Mouse (Mus musculus) lung, embryonic 16.5 days (tissue): ENCODE data around the gene Kcng3. TPM values are rescaled to one million over a fixed set of nuclear protein-coding genes. Genes with fewer than 3 reads are reported as not detected.

Source experiments
- ATAC-seq: fragments of 200-750 bp; cut with Nextera tagmentation; 2 replicates; pipeline ENCODE4 v1.8.0; 2017; ENCODE audit warnings: low read depth, mild to moderate bottlenecking, moderate library complexity
- H3K27ac ChIP-seq: fragments of 300-500 bp; sonication (generic); 2 replicates; pipeline ENCODE4 v1.5.1; 2014; ENCODE audit warnings: mild to moderate bottlenecking, control low read depth, low read length
- H3K27me3 ChIP-seq: fragments of 300-500 bp; sonication (generic); 2 replicates; pipeline ENCODE4 v1.6.1; 2014; ENCODE audit warnings: low read depth, low read length, mixed read lengths; ENCODE audit not compliant: control insufficient read depth, insufficient read depth
- H3K36me3 ChIP-seq: fragments of 300-500 bp; sonication (generic); 2 replicates; pipeline ENCODE4 v1.6.1; 2014; ENCODE audit warnings: low read length; ENCODE audit not compliant: control insufficient read depth, insufficient read depth
- H3K4me1 ChIP-seq: fragments of 300-500 bp; sonication (generic); replicated peaks from 2 replicates; pipeline ENCODE4 v1.6.1; 2014; ENCODE audit warnings: low read length, mixed read lengths; ENCODE audit not compliant: control insufficient read depth, insufficient read depth
- H3K4me2 ChIP-seq: fragments of 300-500 bp; sonication (generic); 2 replicates; pipeline ENCODE4 v1.6.1; 2014; ENCODE audit warnings: low read depth, low read length, control low read depth
- H3K4me3 ChIP-seq: fragments of 300-500 bp; sonication (generic); 2 replicates; pipeline ENCODE4 v1.5.1; 2014; ENCODE audit warnings: mild to moderate bottlenecking, low read length, control low read depth
- H3K9ac ChIP-seq: fragments of 300-500 bp; sonication (generic); 2 replicates; pipeline ENCODE4 v1.6.1; 2014; ENCODE audit warnings: low read length, control low read depth
- H3K9me3 ChIP-seq: fragments of 300-500 bp; sonication (generic); 2 replicates; pipeline ENCODE4 v1.6.1; 2016; ENCODE audit warnings: low read length; ENCODE audit not compliant: control insufficient read depth
- WGBS: fragments of 180-500 bp; shearing (Covaris S2); extraction: QIAGEN DNeasy Blood & Tissue Kit; methylation state at CpG from one replicate; pipeline ENCODE4 v1.1.7; 2014; 5-methylcytosine and 5-hydroxymethylcytosine counted together
- polyA plus RNA-seq: library from polyadenylated mRNA; unstranded; fragments of >200 nt; fragmentation: Nextera tagmentation; extraction: Ambion mirVana; gene quantifications from 2 replicates; pipeline ENCODE4 v1.2.1, GENCODE M21; 2015

The Kcng3 gene
- polyA plus RNA-seq, 1 experiment from 2014 or later = not detected

GRCm38 (mm10) chr17:83545756-83546742 is 85.6 kb downstream of the Kcng3 start:
- Histone ChIP-seq H3K9me3 (no peaks in the 10 kb centered on the region), H3K36me3 (no peaks in the 10 kb centered on the region), H3K27ac (no peak overlapping the region), H3K4me2 (peak overlapping the region; percentile 62), H3K4me3 (peak overlapping the region; percentile 51), H3K27me3 (peaks cover 11% of the 10 kb centered on the region), H3K4me1 (0 out of 2 replicates have a peak, but pooled peaks cover 7% of the 10 kb centered on the region), H3K9ac (peak overlapping the region; percentile 61)
- 6% methylated on average over 35 of the region's 35 CpGs for WGBS
- no peak for ATAC-seq

GRCm38 (mm10) chr17:83545259-83545658 is 86.4 kb downstream of the Kcng3 start:
- H3K4me1 ChIP-seq = 0 out of 2 replicates have a peak, but pooled peaks cover 7% of the 10 kb centered on the region
- H3K9me3 ChIP-seq = no peaks in the 10 kb centered on the region
- peak overlapping the region; percentile 51 for H3K4me3 ChIP-seq
- no peak for ATAC-seq
- no peaks in the 10 kb centered on the region for H3K36me3 ChIP-seq
- no peak overlapping the region; the same call in 1 of the 2 replicates for H3K9ac ChIP-seq
- H3K27ac ChIP-seq = no peak overlapping the region
- WGBS = 70% methylated on average over 6 of the region's 6 CpGs
- H3K4me2 ChIP-seq = peak overlapping the region; percentile 62
- peaks cover 11% of the 10 kb centered on the region for H3K27me3 ChIP-seq

- no peak for ATAC-seq
- Histone ChIP-seq H3K27ac (no peak overlapping the region), H3K9me3 (no peaks in the 10 kb centered on the region), H3K4me3 (no peak overlapping the region), H3K27me3 (peaks cover 7% of the 10 kb centered on the region; the same call in 1 of the 2 replicates), H3K36me3 (no peaks in the 10 kb centered on the region), H3K4me2 (no peak overlapping the region), H3K4me1 (peaks cover 3% of the 10 kb centered on the region; the same call in 1 of the 2 replicates), H3K9ac (no peak overlapping the region)
- 73% methylated on average over 2 of the region's 2 CpGs for WGBS
These were observed 89.3 kb downstream of the Kcng3 start for GRCm38 (mm10) chr17:83542424-83542823.

DNA sequence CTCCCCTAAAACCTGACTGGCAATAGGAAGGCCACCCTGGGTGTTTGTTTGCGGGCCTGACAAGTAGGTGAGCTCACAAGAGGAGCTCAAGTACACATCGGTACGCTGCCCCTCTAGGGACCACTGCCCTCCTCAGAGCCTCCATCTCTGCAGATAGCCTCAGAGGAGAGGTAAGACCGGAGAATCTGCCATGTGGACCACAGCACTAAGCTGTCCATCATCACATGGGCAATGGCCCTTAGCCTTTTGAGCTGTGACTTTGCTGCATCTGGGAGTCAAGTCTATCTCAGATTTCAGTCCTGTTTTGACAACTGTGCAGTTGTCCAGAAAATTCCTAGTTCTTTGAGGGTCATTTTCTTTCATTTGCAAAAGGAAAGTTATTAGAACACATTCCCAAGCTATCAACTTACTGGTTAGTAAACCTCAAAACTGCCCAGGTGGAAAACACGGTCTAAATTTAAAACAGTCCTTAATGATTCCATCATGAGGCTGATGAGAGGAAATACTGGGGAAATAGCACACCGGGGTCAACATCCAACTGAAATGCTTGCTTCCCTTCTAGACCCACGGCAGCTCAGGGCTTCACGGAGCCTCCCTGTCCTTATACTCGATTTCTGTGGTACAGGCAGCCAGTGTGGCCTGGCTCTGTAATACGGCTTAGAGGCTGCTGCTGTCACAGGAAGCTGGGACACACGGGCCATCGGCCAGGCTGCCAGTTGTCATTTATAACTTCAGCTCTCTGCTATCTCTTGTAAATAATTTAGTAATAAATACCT is 92.2 kb downstream of the Kcng3 start:
- Histone ChIP-seq H3K9me3 (0 out of 2 replicates have a peak, but pooled peaks cover under 1% of the 10 kb centered on the region), H3K4me1 (no peaks in the 10 kb centered on the region; the same call in 1 of the 2 replicates), H3K9ac (no peak overlapping the region), H3K4me2 (no peak overlapping the region), H3K4me3 (no peak overlapping the region), H3K36me3 (no peaks in the 10 kb centered on the region), H3K27ac (no peak overlapping the region), H3K27me3 (no peaks in the 10 kb centered on the region)
- WGBS = 49% methylated on average over 12 of the region's 12 CpGs
- no peak for ATAC-seq

GRCm38 (mm10) chr17:83538694-83539093 is 93.0 kb downstream of the Kcng3 start:
- Histone ChIP-seq H3K27me3 (no peaks in the 10 kb centered on the region), H3K9me3 (0 out of 2 replicates have a peak, but pooled peaks cover 2% of the 10 kb centered on the region), H3K36me3 (no peaks in the 10 kb centered on the region), H3K4me2 (no peak overlapping the region), H3K9ac (no peak overlapping the region), H3K4me1 (no peaks in the 10 kb centered on the region; the same call in 1 of the 2 replicates), H3K27ac (no peak overlapping the region), H3K4me3 (no peak overlapping the region)
- WGBS = 38% methylated on average over 1 of the region's 1 CpGs
- ATAC-seq = no peak

DNA sequence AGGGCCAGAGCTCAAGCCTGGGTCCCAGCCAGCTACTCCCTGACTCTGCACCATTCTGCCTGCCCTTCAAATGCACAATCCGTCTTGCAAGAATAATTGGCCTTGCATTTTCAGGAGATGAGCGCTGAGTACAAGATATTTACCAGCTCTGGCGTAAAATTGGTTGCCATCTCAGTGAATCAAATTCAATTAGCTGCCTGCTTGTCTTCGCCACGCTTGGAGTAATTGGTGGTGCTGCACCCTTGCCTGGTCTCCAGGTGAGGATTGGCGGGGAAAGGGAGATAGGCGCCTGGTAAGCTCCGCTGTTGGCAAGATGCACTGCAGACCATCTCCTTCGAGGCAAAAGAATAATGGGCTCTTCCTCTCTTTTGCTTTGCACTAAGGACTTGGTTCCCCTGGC is 93.6 kb downstream of the Kcng3 start:
- no peak for ATAC-seq
- no peak overlapping the region for H3K4me2 ChIP-seq
- WGBS = 76% methylated on average over 9 of the region's 9 CpGs
- no peaks in the 10 kb centered on the region for H3K36me3 ChIP-seq
- 0 out of 2 replicates have a peak, but pooled peaks cover 2% of the 10 kb centered on the region for H3K9me3 ChIP-seq
- no peak overlapping the region for H3K9ac ChIP-seq
- H3K4me1 ChIP-seq = no peaks in the 10 kb centered on the region; the same call in 1 of the 2 replicates
- no peaks in the 10 kb centered on the region for H3K27me3 ChIP-seq
- H3K4me3 ChIP-seq = no peak overlapping the region
- no peak overlapping the region for H3K27ac ChIP-seq

Other genes with a start within 250 kb of the Kcng3 start
- 180 and 187 TPM in 2 replicates for gene Cox7a2l, start 114.6 kb downstream of the Kcng3 start, polyA plus RNA-seq
- gene Mta3, start 74.3 kb upstream of the Kcng3 start, polyA plus RNA-seq = 41.4 and 44.5 TPM in 2 replicates
- 1.8 and 2.3 TPM in 2 replicates for gene Haao, start 216.1 kb upstream of the Kcng3 start, polyA plus RNA-seq